Mouse (Mus musculus): ENCODE measurements around the gene Eif3k. TPM values are rescaled to one million over a fixed set of nuclear protein-coding genes. Genes with fewer than 3 reads are reported as not detected.

Gene Eif3k
- polyA plus RNA-seq, 1 experiment from 2014 or later: 409 TPM

DNA sequence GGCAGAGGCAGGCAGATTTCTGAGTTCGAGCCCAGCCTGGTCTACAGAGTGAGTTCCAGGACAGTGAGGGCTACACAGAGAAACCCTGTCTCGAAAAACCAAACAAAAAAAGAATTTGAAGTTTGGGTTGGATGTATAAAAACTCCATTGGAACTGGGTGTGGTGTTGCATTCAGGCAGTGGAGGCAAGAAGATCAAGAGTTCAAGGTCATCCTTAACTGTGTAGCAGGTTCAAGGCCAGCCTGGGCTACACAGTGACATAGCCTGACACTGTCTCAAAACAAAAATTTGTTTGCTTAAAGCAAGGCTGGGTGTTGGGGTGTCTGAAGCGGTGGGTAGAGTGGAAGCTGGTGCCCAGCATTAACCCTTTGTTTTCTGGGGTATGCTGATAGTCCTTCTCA lies 11.7 kb upstream of the Eif3k start:
- Histone ChIP-seq H3K4me2 (replicated peaks; ENCODE audit: low read depth, low read length) (no peak overlapping the region), H3K27me3 (ENCODE audit: control insufficient read depth, insufficient read depth, low read length) (no peaks in the 10 kb centered on the region), H3K4me1 (replicated peaks; ENCODE audit: control insufficient read depth, insufficient read depth, low read length) (no peaks in the 10 kb centered on the region), H3K27ac (ENCODE audit: low read depth, low read length) (no peak overlapping the region), H3K9me3 (ENCODE audit: control insufficient read depth, low read length) (no peaks in the 10 kb centered on the region), H3K4me3 (ENCODE audit: low read depth, low read length) (no peak overlapping the region), H3K36me3 (ENCODE audit: control insufficient read depth, insufficient read depth, low read length) (no peaks in the 10 kb centered on the region), H3K9ac (ENCODE audit: low read depth, low read length) (no peak overlapping the region)
- WGBS: 83% methylated on average over 3 of the region's 3 CpGs
- no peak for DNase-seq (ENCODE audit: low spot score)
- ATAC-seq (ENCODE audit: low FRiP score): no peak

DNA sequence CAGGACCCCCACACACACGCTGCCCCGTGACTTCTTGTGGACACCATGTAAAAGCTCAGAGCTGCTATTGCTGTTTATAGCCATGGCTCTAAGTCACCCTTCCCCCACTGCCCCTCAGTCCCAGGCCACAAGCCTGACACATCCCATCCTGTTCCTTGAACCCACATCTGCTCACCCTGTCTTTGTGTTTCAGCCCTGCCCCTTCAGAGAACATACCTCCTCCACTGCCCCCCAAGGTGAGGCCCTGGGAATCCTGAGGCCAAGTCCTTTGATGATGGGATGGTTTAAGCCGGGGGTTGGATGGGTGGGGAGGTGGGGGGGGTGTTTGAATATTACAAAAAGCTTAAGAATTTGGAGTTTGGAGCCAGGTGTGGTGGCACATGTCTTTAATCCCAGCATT lies 11.3 kb upstream of the Eif3k start:
- no peaks in the 10 kb centered on the region for H3K9me3 ChIP-seq (ENCODE audit: control insufficient read depth, low read length)
- no peak for DNase-seq (ENCODE audit: low spot score)
- no peaks in the 10 kb centered on the region for H3K4me1 ChIP-seq (replicated peaks; ENCODE audit: control insufficient read depth, insufficient read depth, low read length)
- H3K4me2 ChIP-seq (replicated peaks; ENCODE audit: low read depth, low read length): no peak overlapping the region
- H3K36me3 ChIP-seq (ENCODE audit: control insufficient read depth, insufficient read depth, low read length): no peaks in the 10 kb centered on the region
- no peak overlapping the region for H3K27ac ChIP-seq (ENCODE audit: low read depth, low read length)
- no peak for ATAC-seq (ENCODE audit: low FRiP score)
- no peaks in the 10 kb centered on the region for H3K27me3 ChIP-seq (ENCODE audit: control insufficient read depth, insufficient read depth, low read length)
- H3K4me3 ChIP-seq (ENCODE audit: low read depth, low read length): no peak overlapping the region
- H3K9ac ChIP-seq (ENCODE audit: low read depth, low read length): no peak overlapping the region
- 91% methylated on average over 3 of the region's 3 CpGs for WGBS

DNA sequence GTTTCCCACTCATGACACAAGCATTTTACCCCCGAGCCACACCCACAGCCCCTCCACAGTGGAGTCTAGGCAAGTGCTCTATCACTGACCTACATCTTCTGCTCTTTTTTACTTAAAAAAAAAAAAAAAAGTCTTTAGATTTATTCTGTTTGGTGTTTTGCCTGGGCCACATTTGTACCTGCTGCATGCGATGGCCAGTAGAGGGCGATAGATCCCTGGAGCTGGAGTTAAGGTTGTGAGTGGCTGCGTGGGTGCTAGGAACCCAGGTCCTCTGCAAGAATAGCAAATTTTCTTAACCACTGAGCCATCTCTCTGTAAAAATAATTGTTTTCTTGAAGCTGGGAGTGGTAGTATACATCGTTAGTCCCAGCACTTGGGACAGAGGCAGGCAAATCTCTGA lies 10.0 kb upstream of the Eif3k start:
- Histone ChIP-seq H3K9ac (ENCODE audit: low read depth, low read length) (no peak overlapping the region), H3K4me3 (ENCODE audit: low read depth, low read length) (no peak overlapping the region), H3K4me2 (replicated peaks; ENCODE audit: low read depth, low read length) (no peak overlapping the region), H3K9me3 (ENCODE audit: control insufficient read depth, low read length) (no peaks in the 10 kb centered on the region), H3K27me3 (ENCODE audit: control insufficient read depth, insufficient read depth, low read length) (no peaks in the 10 kb centered on the region), H3K4me1 (replicated peaks; ENCODE audit: control insufficient read depth, insufficient read depth, low read length) (no peaks in the 10 kb centered on the region), H3K27ac (ENCODE audit: low read depth, low read length) (no peak overlapping the region), H3K36me3 (ENCODE audit: control insufficient read depth, insufficient read depth, low read length) (no peaks in the 10 kb centered on the region)
- DNase-seq (ENCODE audit: low spot score) (no peak), ATAC-seq (ENCODE audit: low FRiP score) (no peak)
- 69% methylated on average over 5 of the region's 5 CpGs for WGBS

DNA sequence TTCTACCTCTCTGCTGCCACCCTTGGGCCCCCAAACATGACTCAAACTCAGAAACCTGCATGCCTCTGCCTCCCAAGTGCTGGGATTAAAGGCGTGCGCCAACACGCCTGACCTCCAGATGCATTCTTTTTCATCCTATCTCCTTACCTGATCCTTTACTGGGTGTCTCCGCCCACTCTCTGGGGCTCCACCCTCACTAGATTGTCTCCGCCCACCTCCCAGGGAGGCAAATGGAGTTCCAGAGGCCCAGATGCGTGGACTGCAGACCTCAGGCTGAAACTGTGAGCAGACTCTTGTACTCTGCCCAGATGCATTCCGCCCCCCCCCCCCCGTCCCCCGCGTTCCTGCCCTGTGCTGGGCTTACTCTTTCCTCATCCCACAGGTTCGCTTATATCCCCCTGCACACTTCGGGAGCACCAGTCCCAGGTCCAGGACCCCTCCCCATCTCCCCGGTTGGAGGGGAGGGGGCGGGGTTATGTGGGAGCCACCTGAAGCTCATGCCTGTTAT lies 9.2 kb upstream of the Eif3k start:
- Histone ChIP-seq H3K4me3 (ENCODE audit: low read depth, low read length) (no peak overlapping the region), H3K4me2 (replicated peaks; ENCODE audit: low read depth, low read length) (no peak overlapping the region), H3K4me1 (replicated peaks; ENCODE audit: control insufficient read depth, insufficient read depth, low read length) (no peaks in the 10 kb centered on the region), H3K9ac (ENCODE audit: low read depth, low read length) (no peak overlapping the region), H3K27me3 (ENCODE audit: control insufficient read depth, insufficient read depth, low read length) (no peaks in the 10 kb centered on the region), H3K36me3 (ENCODE audit: control insufficient read depth, insufficient read depth, low read length) (no peaks in the 10 kb centered on the region), H3K9me3 (ENCODE audit: control insufficient read depth, low read length) (no peaks in the 10 kb centered on the region), H3K27ac (ENCODE audit: low read depth, low read length) (no peak overlapping the region)
- ATAC-seq (ENCODE audit: low FRiP score) (no peak), DNase-seq (ENCODE audit: low spot score) (no peak)
- WGBS: 51% methylated on average over 14 of the region's 14 CpGs

DNA sequence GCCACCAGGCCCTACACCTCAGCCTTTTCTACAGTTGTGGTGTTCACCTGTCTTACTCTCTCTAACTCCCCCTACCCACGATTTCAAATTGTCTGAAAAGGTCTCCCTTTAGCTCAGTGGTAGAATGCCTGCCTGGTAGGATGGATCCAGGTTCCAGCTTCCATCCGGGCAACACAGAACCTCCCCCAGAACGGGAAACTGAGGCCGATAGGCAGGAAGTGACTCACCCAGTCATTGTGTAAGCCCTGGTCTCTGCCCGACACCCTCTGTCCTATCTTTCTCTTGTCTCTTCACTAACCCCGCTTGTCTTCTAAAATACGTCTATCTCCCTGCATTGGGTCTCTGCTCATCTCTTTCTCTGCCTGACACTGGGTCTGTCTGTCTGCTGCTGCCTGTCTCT lies 3.5 kb upstream of the Eif3k start:
- Histone ChIP-seq H3K9ac (ENCODE audit: low read depth, low read length) (no peak overlapping the region), H3K4me3 (ENCODE audit: low read depth, low read length) (no peak overlapping the region), H3K36me3 (ENCODE audit: control insufficient read depth, insufficient read depth, low read length) (no peaks in the 10 kb centered on the region), H3K4me1 (replicated peaks; ENCODE audit: control insufficient read depth, insufficient read depth, low read length) (peaks cover 3% of the 10 kb centered on the region; the same call in 1 of the 2 replicates), H3K27ac (ENCODE audit: low read depth, low read length) (no peak overlapping the region), H3K4me2 (replicated peaks; ENCODE audit: low read depth, low read length) (no peak overlapping the region), H3K9me3 (ENCODE audit: control insufficient read depth, low read length) (no peaks in the 10 kb centered on the region), H3K27me3 (ENCODE audit: control insufficient read depth, insufficient read depth, low read length) (no peaks in the 10 kb centered on the region)
- ATAC-seq (ENCODE audit: low FRiP score) (no peak), DNase-seq (ENCODE audit: low spot score) (no peak)
- WGBS: 90% methylated on average over 7 of the region's 7 CpGs

DNA sequence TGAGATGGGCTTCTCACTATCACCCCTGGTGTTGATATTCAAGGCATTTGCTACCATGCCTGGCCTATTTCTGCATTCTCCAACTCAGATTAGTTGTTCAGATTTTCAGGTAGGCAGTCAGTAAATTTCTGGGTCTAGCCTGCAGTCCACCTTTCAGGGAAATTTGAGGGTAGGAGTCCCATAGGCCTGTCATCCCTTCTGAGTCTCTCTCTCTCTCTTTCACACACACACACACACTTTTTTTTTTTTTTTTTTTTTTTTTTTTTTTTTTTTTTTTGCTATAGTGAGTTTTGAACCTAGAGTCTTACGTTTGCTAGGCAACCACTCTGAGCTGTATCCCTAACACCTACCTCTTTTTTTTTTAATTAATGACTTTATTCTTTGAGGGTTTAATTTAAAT lies 2.8 kb upstream of the Eif3k start:
- H3K4me1 ChIP-seq (replicated peaks; ENCODE audit: control insufficient read depth, insufficient read depth, low read length): peaks cover 3% of the 10 kb centered on the region; the same call in 1 of the 2 replicates
- no peaks in the 10 kb centered on the region for H3K9me3 ChIP-seq (ENCODE audit: control insufficient read depth, low read length)
- DNase-seq (ENCODE audit: low spot score) (no peak), ATAC-seq (ENCODE audit: low FRiP score) (no peak)
- no peak overlapping the region for H3K9ac ChIP-seq (ENCODE audit: low read depth, low read length)
- WGBS: 93% methylated on average over 1 of the region's 1 CpGs
- H3K4me2 ChIP-seq (replicated peaks; ENCODE audit: low read depth, low read length): no peak overlapping the region
- H3K4me3 ChIP-seq (ENCODE audit: low read depth, low read length): no peak overlapping the region
- no peaks in the 10 kb centered on the region for H3K36me3 ChIP-seq (ENCODE audit: control insufficient read depth, insufficient read depth, low read length)
- H3K27ac ChIP-seq (ENCODE audit: low read depth, low read length): no peak overlapping the region
- H3K27me3 ChIP-seq (ENCODE audit: control insufficient read depth, insufficient read depth, low read length): no peaks in the 10 kb centered on the region

DNA sequence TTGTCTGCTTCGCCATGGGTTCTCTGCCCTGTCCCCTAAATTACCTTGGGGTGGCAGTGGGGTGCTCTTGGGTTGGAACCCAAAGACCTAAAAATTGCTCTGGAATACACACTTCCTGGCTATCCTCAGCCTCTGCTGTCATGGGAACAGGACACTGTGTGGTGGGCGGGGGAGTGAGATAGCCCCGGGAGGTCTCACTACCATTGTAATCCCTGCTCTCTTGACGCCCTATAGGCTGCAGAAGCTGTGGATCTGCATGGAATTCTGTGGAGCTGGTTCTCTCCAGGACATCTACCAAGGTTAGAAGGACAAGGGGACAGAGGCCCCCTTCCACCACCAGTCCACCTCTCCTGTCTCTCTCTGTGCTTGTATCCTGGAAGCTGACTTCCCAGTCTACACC lies 2.2 kb upstream of the Eif3k start:
- Histone ChIP-seq H3K27me3 (ENCODE audit: control insufficient read depth, insufficient read depth, low read length) (no peaks in the 10 kb centered on the region), H3K27ac (ENCODE audit: low read depth, low read length) (no peak overlapping the region), H3K4me3 (ENCODE audit: low read depth, low read length) (no peak overlapping the region), H3K4me2 (replicated peaks; ENCODE audit: low read depth, low read length) (no peak overlapping the region), H3K4me1 (replicated peaks; ENCODE audit: control insufficient read depth, insufficient read depth, low read length) (peaks cover 3% of the 10 kb centered on the region; the same call in 1 of the 2 replicates), H3K9me3 (ENCODE audit: control insufficient read depth, low read length) (no peaks in the 10 kb centered on the region), H3K36me3 (ENCODE audit: control insufficient read depth, insufficient read depth, low read length) (no peaks in the 10 kb centered on the region), H3K9ac (ENCODE audit: low read depth, low read length) (no peak overlapping the region)
- 71% methylated on average over 4 of the region's 4 CpGs for WGBS
- DNase-seq (ENCODE audit: low spot score) (no peak), ATAC-seq (ENCODE audit: low FRiP score) (no peak)

DNA sequence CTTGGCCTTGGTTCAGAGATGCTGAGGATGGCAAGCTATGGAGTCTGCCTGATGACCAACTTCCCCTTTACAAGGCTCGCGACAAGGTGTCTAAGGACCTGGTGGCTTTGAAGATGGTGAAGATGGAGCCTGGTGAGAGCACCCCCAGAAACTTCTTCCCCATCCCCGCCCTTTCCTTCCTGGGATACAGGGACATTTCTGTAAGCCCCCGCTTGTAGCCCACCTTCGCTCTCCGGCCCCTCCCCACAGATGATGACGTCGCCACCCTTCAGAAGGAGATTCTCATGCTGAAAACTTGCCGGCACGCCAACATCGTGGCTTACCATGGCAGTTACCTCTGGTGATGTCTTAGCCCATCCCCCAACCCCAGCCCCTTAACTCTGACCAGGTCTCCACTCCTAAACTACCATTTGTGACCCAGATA lies 1.5 kb upstream of the Eif3k start:
- Histone ChIP-seq H3K27me3 (ENCODE audit: control insufficient read depth, insufficient read depth, low read length) (no peaks in the 10 kb centered on the region), H3K27ac (ENCODE audit: low read depth, low read length) (no peak overlapping the region), H3K4me2 (replicated peaks; ENCODE audit: low read depth, low read length) (no peak overlapping the region), H3K36me3 (ENCODE audit: control insufficient read depth, insufficient read depth, low read length) (no peaks in the 10 kb centered on the region), H3K9me3 (ENCODE audit: control insufficient read depth, low read length) (no peaks in the 10 kb centered on the region), H3K4me3 (ENCODE audit: low read depth, low read length) (no peak overlapping the region), H3K9ac (ENCODE audit: low read depth, low read length) (no peak overlapping the region), H3K4me1 (replicated peaks; ENCODE audit: control insufficient read depth, insufficient read depth, low read length) (peaks cover 3% of the 10 kb centered on the region; the same call in 1 of the 2 replicates)
- ATAC-seq (ENCODE audit: low FRiP score) (no peak), DNase-seq (ENCODE audit: low spot score) (no peak)
- WGBS: 63% methylated on average over 11 of the region's 11 CpGs

DNA sequence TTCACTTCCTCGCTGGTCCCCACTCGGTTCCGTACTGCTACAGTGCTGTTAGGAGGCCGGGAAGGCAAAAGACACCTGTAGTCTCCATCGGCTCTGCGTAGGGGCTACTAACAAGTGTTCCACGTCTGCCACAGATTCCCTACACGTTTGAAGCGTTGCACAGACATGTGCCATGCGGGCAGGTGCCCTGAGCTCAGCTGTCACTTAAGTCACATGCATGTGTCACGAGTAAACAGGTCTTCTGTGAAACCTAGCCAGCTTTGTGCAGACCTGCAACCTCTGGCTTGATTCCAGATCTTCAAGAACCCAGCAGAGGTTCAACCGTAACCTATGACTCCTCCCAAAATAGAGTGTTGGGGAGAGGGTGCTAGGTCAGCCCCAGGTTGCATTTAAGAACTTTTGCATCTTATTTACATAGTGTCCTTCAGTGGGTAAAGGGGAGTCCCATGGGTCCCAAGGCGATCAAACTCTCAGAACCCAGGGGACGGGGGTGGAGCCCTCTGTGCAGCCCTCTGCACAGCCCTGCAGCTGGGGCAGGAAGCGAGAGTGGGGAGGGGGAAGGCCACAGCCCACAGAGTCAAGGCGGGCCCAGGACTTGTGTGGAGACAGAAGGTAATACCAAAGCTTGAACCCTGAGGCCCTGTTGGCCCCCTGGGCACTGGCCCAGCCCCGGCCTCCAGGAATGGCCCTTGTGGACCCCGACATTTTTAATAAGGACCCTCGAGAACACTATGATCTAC lies 780 bp upstream of the Eif3k start:
- DNase-seq (ENCODE audit: low spot score): no peak
- WGBS: 17% methylated on average over 19 of the region's 19 CpGs

More for the DNA sequence above, 780 bp upstream of the Eif3k start:
- Histone ChIP-seq H3K4me2 (replicated peaks; ENCODE audit: low read depth, low read length) (peak overlapping the region; percentile 60), H3K9me3 (ENCODE audit: control insufficient read depth, low read length) (no peaks in the 10 kb centered on the region), H3K27me3 (ENCODE audit: control insufficient read depth, insufficient read depth, low read length) (no peaks in the 10 kb centered on the region), H3K27ac (ENCODE audit: low read depth, low read length) (peak overlapping the region; percentile 67; the same call in 1 of the 2 replicates), H3K4me1 (replicated peaks; ENCODE audit: control insufficient read depth, insufficient read depth, low read length) (peaks cover 3% of the 10 kb centered on the region; the same call in 1 of the 2 replicates), H3K36me3 (ENCODE audit: control insufficient read depth, insufficient read depth, low read length) (peaks cover 3% of the 10 kb centered on the region; the same call in 1 of the 2 replicates), H3K9ac (ENCODE audit: low read depth, low read length) (peak overlapping the region; percentile 66), H3K4me3 (ENCODE audit: low read depth, low read length) (peak overlapping the region; percentile 69)
- peak; percentile 73 for ATAC-seq (ENCODE audit: low FRiP score)

All from hindbrain, embryonic 11.5 days (tissue).